Mouse (Mus musculus): ENCODE data around the gene Fcnb. TPM values are rescaled to one million over a fixed set of nuclear protein-coding genes. Genes with fewer than 3 reads are reported as not detected.

Gene Fcnb
- polyA plus RNA-seq, 1 experiment, result not detected

DNA sequence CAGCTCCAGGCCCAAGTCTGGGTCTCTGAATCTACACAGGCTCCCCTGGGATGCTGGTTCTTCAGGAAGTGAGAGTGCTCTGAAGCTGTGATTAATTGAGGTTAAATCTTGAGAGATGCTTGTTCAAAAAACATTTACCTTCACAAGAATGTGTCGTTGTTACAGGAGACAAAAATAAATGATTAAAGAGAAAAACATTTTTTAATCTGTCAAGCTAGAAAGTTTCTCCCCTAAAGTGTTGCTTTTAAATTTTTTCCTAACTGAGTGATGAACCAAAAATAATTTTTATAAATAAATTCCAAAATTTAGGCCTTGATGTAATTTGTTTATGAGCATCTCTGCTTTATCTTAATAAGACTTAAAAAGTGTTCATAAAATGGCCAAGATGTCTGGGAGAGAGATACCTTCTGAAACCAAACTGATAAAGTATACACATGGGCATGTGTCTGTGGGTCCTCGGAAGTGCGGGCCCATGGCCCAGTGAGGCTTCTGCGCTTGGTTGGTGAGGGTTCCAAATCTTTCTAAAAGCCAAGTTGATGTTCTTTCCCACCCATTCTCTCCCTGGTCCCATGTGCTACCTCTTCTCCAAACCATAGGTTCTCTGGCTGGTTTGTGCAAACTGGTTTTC lies 20.9 kb downstream of the Fcnb start:
- no peaks in the 10 kb centered on the region for H3K4me1 ChIP-seq (ENCODE audit: control insufficient read depth, insufficient read depth, insufficient read length, low read length)
- no peak overlapping the region for H3K4me3 ChIP-seq (ENCODE audit: insufficient read depth, low read depth, low read length)
- H3K27ac ChIP-seq (replicated peaks; ENCODE audit: low read depth, low read length), result no peak overlapping the region

DNA sequence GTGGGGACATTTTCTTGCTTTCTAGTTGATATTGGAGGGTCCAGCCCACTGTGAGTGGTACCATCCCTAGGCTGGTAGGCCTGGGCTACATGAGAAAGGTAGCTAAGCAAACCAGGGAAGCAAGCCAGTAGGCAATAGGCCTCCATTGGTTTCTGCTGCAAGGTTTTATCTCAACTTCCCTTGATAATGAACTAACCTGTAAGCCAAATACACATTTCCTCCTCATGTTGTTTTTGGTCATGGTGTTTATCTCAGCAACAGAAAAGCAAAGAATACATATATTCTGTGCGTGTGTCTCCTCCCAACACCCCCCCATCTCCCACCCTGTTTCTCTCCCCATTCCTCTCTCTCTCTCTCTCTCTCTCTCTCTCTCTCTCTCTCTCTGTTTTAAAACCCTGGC lies 24.8 kb downstream of the Fcnb start:
- no peak overlapping the region for H3K27ac ChIP-seq (replicated peaks; ENCODE audit: low read depth, low read length)
- no peaks in the 10 kb centered on the region for H3K4me1 ChIP-seq (ENCODE audit: control insufficient read depth, insufficient read depth, insufficient read length, low read length)
- no peak overlapping the region for H3K4me3 ChIP-seq (ENCODE audit: insufficient read depth, low read depth, low read length)

DNA sequence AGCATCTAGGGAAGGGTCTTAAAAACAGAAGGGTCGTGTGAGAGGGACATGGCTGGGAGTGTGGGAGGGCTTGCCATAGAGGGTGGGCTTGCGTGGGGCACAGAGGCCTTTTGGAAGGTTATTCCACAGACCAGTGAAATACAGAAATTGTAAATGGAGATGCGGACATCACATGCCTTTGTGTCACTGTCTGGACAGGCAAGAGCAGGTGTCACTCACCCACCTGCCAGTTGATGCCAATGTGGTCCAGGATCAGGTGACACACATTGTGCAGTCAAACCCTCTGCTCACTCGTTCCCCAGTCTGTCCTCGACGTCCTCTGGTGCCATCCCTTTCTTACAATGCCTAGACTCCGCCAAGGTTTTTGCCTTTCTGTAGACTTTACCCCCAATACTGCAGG lies 37.6 kb downstream of the Fcnb start:
- H3K4me3 ChIP-seq (ENCODE audit: insufficient read depth, low read depth, low read length), result no peak overlapping the region
- H3K27ac ChIP-seq (replicated peaks; ENCODE audit: low read depth, low read length), result no peak overlapping the region
- H3K4me1 ChIP-seq (ENCODE audit: control insufficient read depth, insufficient read depth, insufficient read length, low read length), result no peaks in the 10 kb centered on the region

DNA sequence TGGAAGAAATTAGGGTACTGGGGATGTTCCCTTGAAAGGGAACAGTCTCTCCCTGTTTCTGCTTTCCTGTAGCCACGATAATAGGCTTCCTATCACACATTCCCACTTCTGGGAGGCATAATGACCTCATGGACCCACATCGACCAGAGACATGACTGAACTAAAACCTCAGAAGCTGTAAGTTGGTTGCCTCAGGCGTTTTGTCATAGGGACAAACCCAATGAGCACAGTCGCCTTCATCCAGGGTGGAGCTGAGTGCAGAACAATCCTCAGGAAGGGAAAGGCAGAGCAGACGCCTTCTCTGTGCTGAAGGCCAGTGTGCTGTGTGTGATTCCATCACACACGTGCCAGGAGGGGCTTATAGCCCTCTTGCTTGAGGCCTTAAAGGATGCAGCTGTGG lies 38.4 kb downstream of the Fcnb start:
- H3K4me1 ChIP-seq (ENCODE audit: control insufficient read depth, insufficient read depth, insufficient read length, low read length), result no peaks in the 10 kb centered on the region
- no peak overlapping the region for H3K4me3 ChIP-seq (ENCODE audit: insufficient read depth, low read depth, low read length)
- H3K27ac ChIP-seq (replicated peaks; ENCODE audit: low read depth, low read length), result no peak overlapping the region

DNA sequence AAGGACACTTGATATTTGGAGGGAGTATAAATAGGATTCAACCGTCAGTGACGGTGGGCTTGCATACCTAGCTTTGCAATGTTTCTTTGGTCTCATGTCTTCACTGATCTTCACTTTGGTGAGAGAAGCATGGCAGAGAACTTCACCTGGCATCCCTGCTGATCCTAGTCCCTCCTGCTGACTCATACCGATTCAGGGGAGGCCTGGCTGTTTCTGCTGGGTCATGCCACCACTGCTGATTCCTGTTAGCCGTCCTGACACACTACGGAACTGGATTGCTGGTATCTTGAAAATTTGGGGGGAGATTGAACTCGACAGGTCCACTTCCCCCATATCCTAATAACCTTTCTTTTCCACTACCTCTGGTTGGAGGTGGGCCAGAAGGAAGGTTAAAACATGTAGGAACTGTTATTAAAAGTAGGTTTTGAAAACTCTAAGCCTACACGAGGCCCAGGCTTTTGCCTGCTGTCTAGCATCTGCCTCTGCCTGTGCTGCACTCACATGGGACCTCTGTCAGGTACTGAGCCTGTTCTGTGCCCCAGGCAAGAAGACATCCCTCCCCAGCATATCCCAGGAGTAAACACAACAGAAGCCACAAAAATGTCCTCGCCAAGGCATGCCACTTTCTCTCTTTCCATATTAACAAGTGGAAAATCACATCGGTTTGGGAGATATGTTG lies 39.6 kb downstream of the Fcnb start:
- Histone ChIP-seq H3K4me3 (ENCODE audit: insufficient read depth, low read depth, low read length) (no peak overlapping the region), H3K27ac (replicated peaks; ENCODE audit: low read depth, low read length) (no peak overlapping the region), H3K4me1 (ENCODE audit: control insufficient read depth, insufficient read depth, insufficient read length, low read length) (no peaks in the 10 kb centered on the region)

DNA sequence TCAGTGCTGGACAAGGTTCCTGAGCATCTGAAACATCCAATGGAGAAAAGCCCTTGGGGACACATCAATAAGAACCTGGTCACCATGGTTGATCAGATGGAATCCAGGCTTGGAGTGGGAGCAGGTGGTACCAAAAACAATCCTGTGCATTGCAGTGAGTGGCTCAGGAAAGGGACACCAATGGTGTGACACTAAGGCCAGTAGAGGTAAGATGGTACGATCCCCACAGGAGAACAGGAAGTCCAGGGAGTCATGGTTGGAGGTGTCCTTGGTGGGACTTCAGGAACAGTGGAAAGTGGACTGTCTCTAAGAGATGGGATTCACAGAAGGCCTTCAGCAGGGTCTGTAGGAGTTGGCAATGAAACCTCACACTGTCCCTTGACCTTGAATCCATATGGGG lies 44.2 kb downstream of the Fcnb start:
- peaks cover 12% of the 10 kb centered on the region for H3K4me1 ChIP-seq (ENCODE audit: control insufficient read depth, insufficient read depth, insufficient read length, low read length)
- H3K27ac ChIP-seq (replicated peaks; ENCODE audit: low read depth, low read length), result no peak overlapping the region

DNA sequence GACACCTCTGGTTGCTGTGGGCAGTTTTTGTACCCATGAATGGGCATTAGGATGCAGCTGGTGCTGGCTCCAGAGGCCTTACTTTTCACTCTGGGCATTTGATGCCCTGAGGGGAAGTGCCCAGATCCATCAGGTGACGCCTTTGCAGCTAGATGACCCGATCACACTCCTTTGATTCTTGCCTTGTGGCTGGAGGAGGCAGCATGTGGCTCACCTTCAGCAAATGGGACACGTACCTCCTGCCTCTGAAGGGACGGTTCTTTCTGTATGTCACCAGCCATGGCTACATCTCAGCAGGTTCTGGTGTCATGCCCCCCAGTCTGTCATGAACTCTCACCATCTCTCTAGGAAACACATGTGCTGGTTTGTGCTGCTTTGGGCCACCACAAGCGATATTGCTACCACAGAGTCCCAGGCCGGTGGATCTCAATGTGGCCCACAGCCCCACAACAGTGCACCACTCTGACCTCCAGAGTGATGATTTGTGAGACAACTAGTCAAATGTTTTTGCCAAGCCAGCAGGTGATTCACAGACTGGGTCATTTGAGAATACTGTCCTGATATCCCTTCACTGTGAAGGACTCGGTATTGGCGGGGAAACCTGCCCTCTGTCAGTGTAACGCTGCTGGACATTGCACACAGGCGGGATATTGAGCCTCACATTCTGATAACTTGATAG lies 44.9 kb downstream of the Fcnb start:
- no peak overlapping the region for H3K27ac ChIP-seq (replicated peaks; ENCODE audit: low read depth, low read length)
- H3K4me1 ChIP-seq (ENCODE audit: control insufficient read depth, insufficient read depth, insufficient read length, low read length), result peaks cover 12% of the 10 kb centered on the region
- H3K4me3 ChIP-seq (ENCODE audit: insufficient read depth, low read depth, low read length), result no peak overlapping the region

More for the DNA sequence above, 44.2 kb downstream of the Fcnb start:
- H3K4me3 ChIP-seq (ENCODE audit: insufficient read depth, low read depth, low read length), result no peak overlapping the region

DNA sequence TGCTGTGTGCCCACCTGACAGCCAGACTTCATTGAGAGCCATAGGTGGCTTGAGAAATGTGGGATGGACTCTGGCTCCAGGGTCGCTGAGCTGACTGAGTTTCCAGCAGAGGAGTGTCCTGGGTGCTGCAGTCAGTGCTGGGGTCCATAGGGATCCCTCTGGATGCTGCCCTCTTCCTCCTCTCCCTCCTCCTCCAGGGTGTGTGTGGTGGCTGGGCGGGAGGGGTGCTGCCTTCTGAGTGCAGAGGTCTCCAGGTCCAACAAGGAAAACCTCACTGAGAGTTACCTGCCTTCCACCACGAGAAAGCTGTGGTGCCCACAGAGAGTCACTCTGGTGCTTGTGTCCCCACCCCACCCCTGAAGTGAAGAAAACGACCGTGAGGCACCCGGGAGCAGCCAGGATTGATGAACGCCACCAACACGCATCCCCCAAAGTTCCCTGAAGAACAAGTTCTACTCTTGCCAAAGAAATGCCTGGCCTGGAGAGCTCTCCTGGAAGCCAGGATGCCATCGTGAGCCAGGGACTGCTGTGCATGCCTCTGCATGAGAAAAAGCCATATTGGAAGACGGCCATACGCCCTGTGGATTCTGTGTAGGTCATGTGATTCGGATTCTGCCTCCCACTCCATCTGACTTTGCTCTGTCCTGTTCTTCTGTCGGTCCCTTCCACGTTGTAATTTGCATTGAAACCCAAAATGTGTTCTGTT lies 46.1 kb downstream of the Fcnb start:
- Histone ChIP-seq H3K4me1 (ENCODE audit: control insufficient read depth, insufficient read depth, insufficient read length, low read length) (peaks cover 12% of the 10 kb centered on the region), H3K4me3 (ENCODE audit: insufficient read depth, low read depth, low read length) (no peak overlapping the region), H3K27ac (replicated peaks; ENCODE audit: low read depth, low read length) (no peak overlapping the region)

DNA sequence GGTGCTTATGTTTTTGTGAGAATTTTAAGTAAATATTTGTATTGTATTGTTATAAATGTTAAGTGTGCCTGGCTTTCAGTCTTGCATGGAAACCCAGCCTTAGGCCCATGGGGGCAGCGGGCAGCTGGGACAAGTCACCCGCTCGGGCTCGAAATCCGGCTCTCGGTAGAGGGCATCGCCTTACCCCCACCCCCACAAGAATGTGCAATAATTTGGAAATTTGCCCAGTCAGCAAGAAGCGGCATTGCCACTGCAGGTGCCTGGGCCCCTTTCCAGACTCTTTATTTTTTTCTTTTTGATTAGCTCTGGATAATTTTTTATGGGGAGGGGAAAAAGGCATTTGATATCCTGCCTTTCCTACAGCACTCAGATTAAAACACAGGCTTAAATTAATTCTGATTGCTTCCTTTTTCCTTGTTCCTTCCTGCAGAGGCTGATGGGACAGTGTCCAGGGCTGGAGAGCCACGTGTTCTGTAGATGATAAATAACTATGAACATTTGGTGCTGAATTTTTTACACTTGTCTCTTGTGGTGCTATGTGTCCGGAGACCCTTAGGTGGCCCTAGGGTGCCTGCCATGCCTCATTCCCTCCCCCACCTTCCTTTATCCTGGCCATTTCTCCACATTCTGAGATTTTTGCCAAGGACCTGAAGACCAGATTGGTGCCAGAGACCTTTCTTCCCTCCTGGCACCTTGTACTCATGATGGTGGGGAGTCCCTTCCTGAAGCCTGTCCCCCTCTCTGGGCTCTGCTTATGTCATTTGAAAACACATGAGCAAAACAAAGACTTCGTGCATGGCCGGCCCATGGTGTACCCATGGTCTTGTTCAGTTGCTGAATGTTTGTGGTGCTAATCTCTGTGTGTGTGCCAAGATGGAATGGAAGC lies 46.9 kb downstream of the Fcnb start:
- Histone ChIP-seq H3K4me1 (ENCODE audit: control insufficient read depth, insufficient read depth, insufficient read length, low read length) (peaks cover 12% of the 10 kb centered on the region), H3K4me3 (ENCODE audit: insufficient read depth, low read depth, low read length) (no peak overlapping the region), H3K27ac (replicated peaks; ENCODE audit: low read depth, low read length) (no peak overlapping the region)

DNA sequence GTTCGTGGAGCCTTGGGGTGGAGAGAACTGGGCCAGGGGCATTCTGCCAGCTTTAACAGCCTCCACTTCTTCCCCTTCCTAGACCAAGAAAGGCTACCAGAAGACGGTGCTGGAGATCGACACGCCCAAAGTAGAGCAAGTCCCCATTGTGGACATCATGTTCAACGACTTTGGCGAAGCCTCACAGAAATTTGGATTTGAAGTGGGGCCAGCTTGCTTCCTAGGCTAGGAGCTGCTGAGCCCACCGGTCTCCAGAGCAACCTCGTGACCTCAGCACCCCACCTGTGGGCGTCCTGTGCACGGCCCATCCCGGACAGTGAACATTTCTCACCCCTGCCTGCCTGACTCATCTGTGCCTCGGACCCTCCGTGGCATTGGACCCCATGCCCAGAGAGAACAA lies 47.9 kb downstream of the Fcnb start:
- Histone ChIP-seq H3K27ac (replicated peaks; ENCODE audit: low read depth, low read length) (no peak overlapping the region), H3K4me3 (ENCODE audit: insufficient read depth, low read depth, low read length) (no peak overlapping the region), H3K4me1 (ENCODE audit: control insufficient read depth, insufficient read depth, insufficient read length, low read length) (peaks cover 12% of the 10 kb centered on the region)

DNA sequence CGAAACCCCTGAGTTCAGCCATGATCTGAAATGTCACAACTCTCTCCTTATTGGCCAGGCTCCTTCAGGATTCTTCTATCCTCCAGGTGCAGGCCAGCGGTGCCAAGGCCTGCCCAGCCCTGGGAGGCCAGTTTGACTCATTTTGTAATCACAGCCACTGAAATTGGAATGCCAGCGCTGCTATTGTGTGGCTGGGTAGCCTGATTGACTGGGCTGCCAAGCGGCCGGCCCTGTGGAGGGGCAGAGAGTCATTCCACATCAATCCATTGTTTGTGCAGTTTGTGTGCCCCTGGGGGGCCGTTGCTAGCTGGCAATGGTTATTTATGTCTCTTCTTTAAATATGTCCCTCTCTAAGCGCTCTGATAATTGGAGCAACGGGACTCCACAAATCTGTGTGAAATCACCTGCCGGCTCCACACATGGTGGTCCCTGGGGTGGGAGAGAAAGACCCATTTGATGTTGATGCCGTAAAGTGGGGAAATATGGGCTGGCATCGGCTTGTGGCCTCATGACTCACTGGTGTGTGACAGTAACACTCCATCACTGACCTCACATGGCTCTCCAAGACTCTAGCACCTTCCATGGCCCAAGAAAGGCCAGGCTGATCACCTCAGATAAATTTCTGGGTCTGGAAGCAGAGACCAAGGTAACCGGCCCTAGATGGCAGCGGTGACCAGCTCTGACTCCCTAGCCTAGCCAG lies 50.5 kb downstream of the Fcnb start:
- H3K27ac ChIP-seq (replicated peaks; ENCODE audit: low read depth, low read length), result no peak overlapping the region
- H3K4me1 ChIP-seq (ENCODE audit: control insufficient read depth, insufficient read depth, insufficient read length, low read length), result peaks cover 12% of the 10 kb centered on the region
- H3K4me3 ChIP-seq (ENCODE audit: insufficient read depth, low read depth, low read length), result no peak overlapping the region

DNA sequence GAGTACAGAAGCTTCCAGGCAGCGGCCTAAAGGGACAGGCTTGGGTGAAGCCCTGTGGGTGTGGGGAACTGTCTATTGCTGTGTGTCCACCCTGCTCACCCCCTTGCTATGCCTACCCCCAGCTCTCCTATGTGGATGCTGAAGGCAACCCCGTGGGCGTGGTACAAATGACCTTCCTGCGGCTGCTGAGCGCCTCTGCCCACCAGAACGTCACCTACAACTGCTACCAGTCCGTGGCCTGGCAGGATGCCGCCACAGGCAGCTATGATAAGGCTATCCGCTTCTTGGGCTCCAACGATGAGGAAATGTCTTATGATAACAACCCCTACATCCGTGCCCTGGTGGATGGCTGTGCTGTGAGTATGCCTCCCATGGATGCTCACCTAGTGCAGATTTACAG lies 52.2 kb downstream of the Fcnb start:
- Histone ChIP-seq H3K4me3 (ENCODE audit: insufficient read depth, low read depth, low read length) (no peak overlapping the region), H3K4me1 (ENCODE audit: control insufficient read depth, insufficient read depth, insufficient read length, low read length) (0 out of 2 replicates have a peak, but pooled peaks cover 3% of the 10 kb centered on the region), H3K27ac (replicated peaks; ENCODE audit: low read depth, low read length) (no peak overlapping the region)

DNA sequence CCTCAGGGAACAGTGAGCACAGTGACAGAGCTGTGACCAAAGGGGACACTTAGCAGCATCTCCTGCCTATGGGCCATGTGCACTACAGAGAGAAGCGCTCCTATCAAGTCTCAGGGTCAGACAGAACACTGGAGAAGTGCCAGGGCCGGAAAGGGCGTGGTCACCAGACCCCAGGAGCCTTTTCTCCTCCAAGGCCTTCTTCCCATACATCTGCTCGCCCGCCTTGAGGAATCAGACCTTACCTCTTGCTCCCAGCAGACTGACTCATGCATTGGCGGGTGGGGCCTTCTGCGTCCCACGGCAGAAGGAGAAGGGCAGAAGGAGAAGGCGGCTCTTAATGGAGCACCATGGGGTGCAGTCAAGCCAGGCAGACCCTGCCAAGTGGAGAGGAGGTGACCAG lies 52.8 kb downstream of the Fcnb start:
- no peaks in the 10 kb centered on the region for H3K4me1 ChIP-seq (ENCODE audit: control insufficient read depth, insufficient read depth, insufficient read length, low read length)
- no peak overlapping the region for H3K4me3 ChIP-seq (ENCODE audit: insufficient read depth, low read depth, low read length)
- H3K27ac ChIP-seq (replicated peaks; ENCODE audit: low read depth, low read length), result no peak overlapping the region
